Mouse (Mus musculus): Measurements from ENCODE around the gene Wars. TPM values are rescaled to one million over a fixed set of nuclear protein-coding genes. Genes with fewer than 3 reads are reported as not detected.
"Not testable (repeated sequence)": the region's sequence is repeated elsewhere in the genome, so short reads cannot be mapped to it uniquely, and the experiment has no call there.

Gene Wars
- polyA plus RNA-seq, 1 experiment from 2014 or later: 124 TPM

- ATAC-seq (ENCODE audit: low FRiP score, low read depth): no peak
- no peak overlapping the region for H3K27ac ChIP-seq (replicated peaks)
- no peaks in the 10 kb centered on the region for H3K9me3 ChIP-seq
- H3K4me2 ChIP-seq (replicated peaks): no peak overlapping the region
- no peaks in the 10 kb centered on the region for H3K27me3 ChIP-seq
- peaks cover 16% of the 10 kb centered on the region for H3K36me3 ChIP-seq
- WGBS: 68% methylated on average over 8 of the region's 8 CpGs
- H3K4me1 ChIP-seq: peaks cover 9% of the 10 kb centered on the region
- H3K4me3 ChIP-seq: no peak overlapping the region
- H3K9ac ChIP-seq (replicated peaks): no peak overlapping the region
Observed at GRCm38 (mm10) chr12:108850129-108850528, 43.8 kb downstream of the Wars start.

DNA sequence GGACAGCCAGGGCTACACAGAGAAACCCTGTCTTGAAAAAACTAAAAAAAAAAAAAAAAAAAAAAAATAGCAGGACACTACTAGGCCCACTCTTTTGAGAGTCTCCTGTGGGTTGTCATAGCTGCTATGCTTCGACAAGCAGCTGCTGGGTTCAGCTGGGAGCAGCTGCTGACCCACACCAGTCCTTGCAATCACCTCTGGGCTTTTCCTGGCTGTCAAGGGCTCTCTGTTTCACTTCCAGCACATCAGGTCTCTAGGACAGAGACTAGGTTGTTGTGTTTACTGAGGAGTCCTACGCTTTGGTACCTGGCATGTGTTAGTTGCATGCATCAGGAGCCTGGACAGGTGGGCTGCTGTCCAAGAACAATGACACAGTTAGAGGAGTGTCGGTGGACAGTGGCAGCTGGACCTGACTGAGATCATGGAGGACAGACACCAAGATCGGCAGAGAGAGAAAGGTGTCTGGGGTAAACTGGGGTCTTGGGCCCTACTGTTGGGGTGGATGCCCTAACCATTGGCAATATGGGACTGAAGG is 44.4 kb downstream of the Wars start:
- no peak for ATAC-seq (ENCODE audit: low FRiP score, low read depth)
- no peak overlapping the region for H3K4me2 ChIP-seq (replicated peaks)
- H3K9ac ChIP-seq (replicated peaks): no peak overlapping the region
- WGBS: 82% methylated on average over 4 of the region's 4 CpGs
- no peaks in the 10 kb centered on the region for H3K27me3 ChIP-seq
- no peaks in the 10 kb centered on the region for H3K9me3 ChIP-seq
- no peak overlapping the region for H3K27ac ChIP-seq (replicated peaks)
- H3K36me3 ChIP-seq: peaks cover 21% of the 10 kb centered on the region
- H3K4me1 ChIP-seq: peaks cover 9% of the 10 kb centered on the region
- no peak overlapping the region for H3K4me3 ChIP-seq

- not testable (repeated sequence) for H3K9me3 ChIP-seq; H3K4me1 ChIP-seq; H3K4me3 ChIP-seq; ATAC-seq (ENCODE audit: low FRiP score, low read depth); H3K9ac ChIP-seq (replicated peaks); H3K27ac ChIP-seq (replicated peaks); H3K27me3 ChIP-seq; H3K4me2 ChIP-seq (replicated peaks)
- H3K36me3 ChIP-seq: peaks cover 33% of the 10 kb centered on the region
- WGBS: 96% methylated on average over 3 of the region's 3 CpGs
Observed at GRCm38 (mm10) chr12:108848033-108848432, 45.9 kb downstream of the Wars start.

- peaks cover 53% of the 10 kb centered on the region for H3K36me3 ChIP-seq
Observed at GRCm38 (mm10) chr12:108842663-108843062, 51.3 kb downstream of the Wars start.

GRCm38 (mm10) chr12:108841181-108841580 is 52.8 kb downstream of the Wars start:
- Histone ChIP-seq H3K4me2 (replicated peaks) (no peak overlapping the region), H3K9ac (replicated peaks) (no peak overlapping the region), H3K27me3 (no peaks in the 10 kb centered on the region), H3K36me3 (peaks cover 47% of the 10 kb centered on the region), H3K27ac (replicated peaks) (no peak overlapping the region), H3K4me1 (peaks cover 26% of the 10 kb centered on the region), H3K9me3 (no peaks in the 10 kb centered on the region), H3K4me3 (no peak overlapping the region)
- ATAC-seq (ENCODE audit: low FRiP score, low read depth): no peak
- WGBS: 93% methylated on average over 6 of the region's 6 CpGs

More at GRCm38 (mm10) chr12:108842663-108843062, 51.3 kb downstream of the Wars start:
- WGBS: 90% methylated on average over 7 of the region's 7 CpGs
- H3K27me3 ChIP-seq: no peaks in the 10 kb centered on the region
- H3K4me2 ChIP-seq (replicated peaks): no peak overlapping the region
- H3K4me1 ChIP-seq: peaks cover 11% of the 10 kb centered on the region
- no peak overlapping the region for H3K4me3 ChIP-seq
- no peaks in the 10 kb centered on the region for H3K9me3 ChIP-seq
- no peak for ATAC-seq (ENCODE audit: low FRiP score, low read depth)
- H3K9ac ChIP-seq (replicated peaks): no peak overlapping the region
- no peak overlapping the region for H3K27ac ChIP-seq (replicated peaks)

- peak overlapping the region; percentile 96 for H3K4me2 ChIP-seq (replicated peaks)
- no peaks in the 10 kb centered on the region for H3K9me3 ChIP-seq
- 67% methylated on average over 7 of the region's 7 CpGs for WGBS
- H3K27me3 ChIP-seq: peaks cover 17% of the 10 kb centered on the region
- H3K9ac ChIP-seq (replicated peaks): peak overlapping the region; percentile 77
- no peak for ATAC-seq (ENCODE audit: low FRiP score, low read depth)
- H3K4me3 ChIP-seq: peak overlapping the region; percentile 75
- H3K27ac ChIP-seq (replicated peaks): no peak overlapping the region
- H3K4me1 ChIP-seq: peaks cover 50% of the 10 kb centered on the region
- H3K36me3 ChIP-seq: peaks cover 12% of the 10 kb centered on the region
Observed at GRCm38 (mm10) chr12:108836722-108837121, 57.3 kb downstream of the Wars start.

DNA sequence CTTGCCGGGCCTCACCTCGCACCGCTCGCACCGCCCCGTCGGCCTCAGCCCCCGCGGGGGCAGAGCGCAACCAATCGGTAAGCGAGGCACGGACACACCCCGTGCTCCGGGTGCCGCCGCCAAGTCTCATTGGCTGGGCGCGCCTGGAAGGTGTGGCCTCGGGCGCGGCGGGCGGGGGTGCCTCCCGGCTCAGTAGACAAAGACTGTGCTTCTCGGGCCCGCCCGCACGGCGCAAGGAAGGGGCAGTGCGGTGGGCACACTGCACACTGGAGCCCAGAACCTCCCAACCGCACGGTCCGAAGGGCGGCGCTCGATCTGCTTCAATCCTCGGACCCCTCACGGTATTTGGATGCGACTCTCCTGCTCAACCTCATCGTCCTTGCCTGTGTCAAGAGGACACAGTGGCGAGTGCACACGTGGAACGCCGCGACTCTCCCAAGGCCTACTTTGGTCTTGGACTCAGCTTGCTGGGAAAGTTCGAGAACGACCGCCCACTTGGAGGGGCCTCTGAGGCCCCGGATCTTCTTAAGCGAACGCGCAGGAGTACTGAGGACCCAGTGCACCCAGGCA is 58.0 kb downstream of the Wars start, which contains the start of the genes Slc25a29 and Slc25a47:
Slc25a29 (minus strand) TSS at position 44 of the 570 bp plus-strand sequence.
Slc25a47 (plus strand) TSS at position 207 of the 570 bp plus-strand sequence.
- H3K36me3 ChIP-seq: peaks cover 4% of the 10 kb centered on the region
- under 1% methylated on average over 35 of the region's 53 CpGs for WGBS
- H3K27me3 ChIP-seq: peaks cover 17% of the 10 kb centered on the region
- peak; percentile 99 for ATAC-seq (ENCODE audit: low FRiP score, low read depth)
- H3K9me3 ChIP-seq: no peaks in the 10 kb centered on the region
- H3K9ac ChIP-seq (replicated peaks): peak within 1 kb of the TSS; percentile 78
- H3K4me2 ChIP-seq (replicated peaks): peak within 1 kb of the TSS; percentile 96
- peaks cover 50% of the 10 kb centered on the region for H3K4me1 ChIP-seq
- peak within 1 kb of the TSS; percentile 75 for H3K4me3 ChIP-seq
- peak within 1 kb of the TSS; percentile 67 for H3K27ac ChIP-seq (replicated peaks)

- Histone ChIP-seq H3K4me2 (replicated peaks) (peak overlapping the region; percentile 96), H3K4me1 (peaks cover 50% of the 10 kb centered on the region), H3K4me3 (peak overlapping the region; percentile 75), H3K9me3 (no peaks in the 10 kb centered on the region), H3K27me3 (peaks cover 17% of the 10 kb centered on the region), H3K9ac (replicated peaks) (peak overlapping the region; percentile 78), H3K27ac (replicated peaks) (peak overlapping the region; percentile 42), H3K36me3 (no peaks in the 10 kb centered on the region)
- ATAC-seq (ENCODE audit: low FRiP score, low read depth): peak; percentile 35; the same call in 1 of the 2 replicates
- WGBS: 2% methylated on average over 50 of the region's 51 CpGs
Observed at GRCm38 (mm10) chr12:108835208-108835839, 58.6 kb downstream of the Wars start.

DNA sequence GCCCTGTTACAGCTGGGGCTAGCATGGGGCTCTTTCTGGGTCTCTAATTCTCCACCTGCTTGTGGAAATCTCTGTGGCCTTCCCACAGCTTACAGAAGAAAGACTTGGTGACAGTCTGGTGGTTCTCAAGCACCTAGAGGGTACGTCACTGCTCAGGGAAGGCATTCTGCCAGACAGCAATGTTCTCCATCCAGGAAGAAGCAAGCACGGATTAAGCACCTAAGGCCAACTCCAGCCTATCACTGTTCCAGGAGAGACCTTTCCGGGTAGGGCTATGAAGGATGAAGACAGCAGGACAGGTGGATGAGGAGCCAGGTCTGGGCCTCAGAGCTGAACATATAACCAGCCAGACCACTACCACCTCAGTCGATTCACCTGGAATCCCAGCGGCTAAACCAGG is 59.2 kb downstream of the Wars start:
- Histone ChIP-seq H3K4me1 (peaks cover 50% of the 10 kb centered on the region), H3K9me3 (no peaks in the 10 kb centered on the region), H3K4me3 (peak overlapping the region; percentile 75), H3K27ac (replicated peaks) (no peak overlapping the region), H3K4me2 (replicated peaks) (peak overlapping the region; percentile 96), H3K27me3 (peaks cover 17% of the 10 kb centered on the region), H3K36me3 (no peaks in the 10 kb centered on the region), H3K9ac (replicated peaks) (peak overlapping the region; percentile 78; the same call in 1 of the 2 replicates)
- 36% methylated on average over 5 of the region's 5 CpGs for WGBS
- ATAC-seq (ENCODE audit: low FRiP score, low read depth): no peak

GRCm38 (mm10) chr12:108834337-108834736 is 59.6 kb downstream of the Wars start:
- H3K4me2 ChIP-seq (replicated peaks): peak overlapping the region; percentile 96

DNA sequence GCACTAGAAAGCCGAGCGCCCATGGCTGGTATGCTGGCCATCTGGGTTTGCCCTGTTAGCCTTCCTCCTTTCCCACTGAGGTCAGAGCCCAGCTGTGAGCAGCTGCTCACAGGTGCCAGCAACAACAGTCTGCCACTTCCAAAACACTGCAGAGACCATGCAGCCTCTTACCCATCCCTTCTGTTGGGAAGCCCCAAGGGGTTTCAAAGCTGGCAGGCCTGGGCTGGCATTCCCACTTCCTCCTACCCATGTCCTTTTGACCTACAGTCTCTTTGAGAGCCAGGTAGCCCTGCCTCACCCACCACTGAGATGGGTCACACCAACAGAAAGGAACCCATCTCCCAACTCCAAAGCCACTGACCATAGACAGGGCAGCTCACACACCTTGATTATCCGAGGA is 60.6 kb downstream of the Wars start:
- WGBS: 89% methylated on average over 3 of the region's 3 CpGs
- H3K27ac ChIP-seq (replicated peaks): no peak overlapping the region
- 0 out of 2 replicates have a peak, but pooled peaks cover under 1% of the 10 kb centered on the region for H3K36me3 ChIP-seq
- peaks cover 46% of the 10 kb centered on the region for H3K4me1 ChIP-seq
- no peak overlapping the region for H3K4me3 ChIP-seq
- H3K9me3 ChIP-seq: no peaks in the 10 kb centered on the region
- H3K27me3 ChIP-seq: peaks cover 17% of the 10 kb centered on the region
- no peak overlapping the region for H3K4me2 ChIP-seq (replicated peaks)
- no peak overlapping the region for H3K9ac ChIP-seq (replicated peaks)
- no peak for ATAC-seq (ENCODE audit: low FRiP score, low read depth)

More at GRCm38 (mm10) chr12:108834337-108834736, 59.6 kb downstream of the Wars start:
- WGBS: 83% methylated on average over 3 of the region's 3 CpGs
- no peak for ATAC-seq (ENCODE audit: low FRiP score, low read depth)
- Histone ChIP-seq H3K4me3 (peak overlapping the region; percentile 75), H3K27ac (replicated peaks) (no peak overlapping the region), H3K9me3 (no peaks in the 10 kb centered on the region), H3K27me3 (peaks cover 17% of the 10 kb centered on the region), H3K36me3 (no peaks in the 10 kb centered on the region), H3K9ac (replicated peaks) (no peak overlapping the region), H3K4me1 (peaks cover 49% of the 10 kb centered on the region)

DNA sequence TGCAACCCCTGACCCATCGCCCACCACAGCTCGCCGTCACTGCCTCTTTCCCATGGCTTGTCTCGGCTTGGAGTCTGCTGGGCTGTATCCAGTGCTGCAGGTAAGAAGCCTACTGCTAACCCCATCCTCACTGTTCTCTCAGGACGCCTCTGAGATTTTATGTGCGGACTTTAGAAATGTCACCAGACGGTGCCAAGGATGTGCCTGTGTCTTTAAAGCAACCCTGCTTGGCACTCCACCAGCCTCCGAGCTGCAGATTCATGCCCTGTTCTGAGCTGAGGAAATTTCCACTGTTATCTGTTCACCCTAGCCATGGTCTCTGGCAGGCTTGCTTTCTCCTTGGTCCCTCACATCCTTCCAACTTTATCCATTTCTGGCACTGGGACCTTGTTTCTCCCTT is 61.1 kb downstream of the Wars start:
- WGBS: 91% methylated on average over 8 of the region's 8 CpGs
- Histone ChIP-seq H3K4me1 (peaks cover 41% of the 10 kb centered on the region), H3K36me3 (0 out of 2 replicates have a peak, but pooled peaks cover 6% of the 10 kb centered on the region), H3K9ac (replicated peaks) (no peak overlapping the region), H3K27ac (replicated peaks) (no peak overlapping the region), H3K4me3 (no peak overlapping the region), H3K27me3 (peaks cover 17% of the 10 kb centered on the region), H3K4me2 (replicated peaks) (no peak overlapping the region), H3K9me3 (no peaks in the 10 kb centered on the region)
- ATAC-seq (ENCODE audit: low FRiP score, low read depth): no peak
